Mouse (Mus musculus) skeletal muscle tissue, postnatal 0 days (tissue): ENCODE data around the gene Nr4a2. TPM values are rescaled to one million over a fixed set of nuclear protein-coding genes. Genes with fewer than 3 reads are reported as not detected.

Experiments used
- polyA plus RNA-seq: library from polyadenylated mRNA; unstranded; fragments of >200 nt; fragmentation: Nextera tagmentation; extraction: Ambion mirVana; gene quantifications from 2 replicates; pipeline ENCODE4 v1.2.1, GENCODE M21; 2015

Nr4a2 gene
- 2.4 and 2.7 TPM in 2 replicates for polyA plus RNA-seq

GRCm38 (mm10) chr2:57123991-57124840, at the start of gene Nr4a2:
TSS of gene Nr4a2 (minus strand) at chr2:57124003.

Other genes starting within 250 kb of the Nr4a2 start
- 13.4 and 14.4 TPM in 2 replicates for gene Gpd2, start 113.6 kb upstream of the Nr4a2 start, polyA plus RNA-seq